Mouse (Mus musculus) liver, embryonic 14.5 days (tissue): ENCODE data around the gene Ext2.

Experiments used
- CTCF ChIP-seq: IDR thresholded peaks from 2 replicates; pipeline ENCODE4 v1.5.1; 2016; ENCODE audit warnings: antibody characterized with exemption, low read depth, control low read depth
- EP300 ChIP-seq: IDR thresholded peaks from 2 replicates; pipeline ENCODE4 v1.6.1; 2016; ENCODE audit warnings: antibody characterized with exemption, low read depth

- TF ChIP-seq CTCF: no peak
- no peak for TF ChIP-seq EP300
These were observed 19.0 kb upstream of the Ext2 start for GRCm38 (mm10) chr2:93841349-93841748.
